ENCODE assay signal across 17 mouse cellular contexts in the genomic region with DNA sequence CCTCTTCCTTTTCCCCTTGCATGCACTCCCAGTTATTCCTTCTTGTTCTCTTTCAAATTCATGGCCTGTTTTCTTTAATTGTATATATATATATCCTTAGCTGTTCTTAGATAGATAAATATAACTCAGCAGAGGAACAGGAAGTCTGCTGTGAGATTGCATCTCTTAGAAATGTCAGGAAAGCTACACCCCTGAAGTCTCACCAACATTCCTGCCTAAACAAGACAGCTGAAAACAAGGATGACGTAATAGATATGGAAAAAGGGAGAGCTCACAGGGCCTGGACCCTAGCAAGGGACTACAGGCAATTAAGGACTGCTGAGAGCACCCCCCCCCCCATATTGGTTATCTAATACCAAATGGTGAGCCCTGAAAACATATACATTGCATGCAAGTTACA.
"Had no signal": no experiment of that assay in that cellular context is flagged by ENCODE, and none has a peak within 500 bp of the region (broad histone marks: within the 10 kb centered on the region; RNA-seq: fewer than 3 reads in every experiment).

No protein-coding gene starts in this region.

- H3K36me3 ChIP-seq: limb, embryonic 12.5 days; liver, embryonic 13.5 days; midbrain, embryonic 15.5 days; neural tube, embryonic 13.5 days; stomach, embryonic 15.5 days had no signal

- H3K4me1 ChIP-seq: liver, embryonic 13.5 days; megakaryocyte, embryonic 14.5 days; midbrain, embryonic 15.5 days; neural tube, embryonic 13.5 days had no signal

- H3K4me2 ChIP-seq: limb, embryonic 12.5 days; liver, embryonic 13.5 days; midbrain, embryonic 11.5 days; midbrain, embryonic 15.5 days; neural tube, embryonic 13.5 days; stomach, embryonic 15.5 days had no signal

- H3K9ac ChIP-seq: limb, embryonic 12.5 days; liver, embryonic 13.5 days; liver, postnatal 0 days; midbrain, embryonic 15.5 days; neural tube, embryonic 13.5 days; stomach, embryonic 15.5 days had no signal

- H3K9me3 ChIP-seq: limb, embryonic 12.5 days; liver, embryonic 13.5 days; megakaryocyte, embryonic 14.5 days; midbrain, embryonic 15.5 days; neural tube, embryonic 13.5 days; stomach, embryonic 15.5 days had no signal

- H3K27ac ChIP-seq: layer of hippocampus, adult 2 months; limb, embryonic 12.5 days; liver, embryonic 13.5 days; macrophage; midbrain, embryonic 15.5 days; neural tube, embryonic 13.5 days; stomach, embryonic 15.5 days had no signal

- H3K4me3 ChIP-seq: layer of hippocampus, adult 2 months; limb, embryonic 12.5 days; liver, embryonic 13.5 days; megakaryocyte, embryonic 14.5 days; midbrain, embryonic 15.5 days; neural tube, embryonic 13.5 days; stomach, embryonic 15.5 days had no signal

- H3K27me3 ChIP-seq: limb, embryonic 12.5 days; liver, embryonic 13.5 days; megakaryocyte, embryonic 14.5 days; midbrain, embryonic 15.5 days; neural tube, embryonic 13.5 days; stomach, embryonic 15.5 days had no signal

- DNase-seq: kidney, postnatal 10 days; kidney, postnatal 4 days; liver; liver, embryonic 13.5 days; liver, postnatal 0 days; retina, postnatal 1 day; right cerebral cortex, postnatal 4 days; spleen, adult 18-20 months; thymus, postnatal 36 days had no signal

- ATAC-seq: liver, postnatal 0 days; midbrain, embryonic 15.5 days had no signal
